Mouse (Mus musculus): ENCODE results near the gene Cnih2.

GRCm38 (mm10) chr19:5071545-5072369 lies 26.6 kb downstream of the Cnih2 start:
- no peak for TF ChIP-seq CTCF (IDR thresholded peaks at IDR 0.05; ENCODE audit: low read depth, low read length)
- 0 out of 2 replicates have a peak, but pooled peaks have one; percentile 34 for TF ChIP-seq EP300 (IDR thresholded peaks at IDR 0.05; ENCODE audit: insufficient read depth, low read depth, low read length)
- peak; percentile 12 for TF ChIP-seq POLR2A (IDR thresholded peaks at IDR 0.05; ENCODE audit: insufficient read depth, low read length)
